Mouse (Mus musculus) layer of hippocampus, adult 18-20 months (tissue): Measurements from ENCODE around the gene Vamp5. TPM values are rescaled to one million over a fixed set of nuclear protein-coding genes. Genes with fewer than 3 reads are reported as not detected.

Experiments used
- DNase-seq, 2 experiments: peaks; one replicate each; pipeline ENCODE4 v3.0.0; 2022; ENCODE audit warnings: low spot score in 2 of 2
- long read RNA-seq: library from polyadenylated mRNA; stranded (forward); transcript quantifications from one replicate; pipeline ENCODE4 v2.0.0, GENCODE M21; 2021
- total RNA-seq, 2 experiments: library from RNA; stranded (reverse); gene quantifications; 2 replicates each; pipeline ENCODE4 v1.2.3; 2021

Gene Vamp5
- 1 to 10 TPM; 5.8 to 8.1 TPM for total RNA-seq
- long read RNA-seq, partial matches to known transcripts = 0 of 1 reads
- long read RNA-seq, other reads (novel, unspliced or antisense) = 0 of 1 reads

GRCm38 (mm10) chr6:72380131-72380770 lies at the start of gene Vamp5:
TSS of gene Vamp5 (minus strand) at chr6:72380468.
- DNase-seq = peak in 1 of 2 experiments; percentile 25

- DNase-seq = no peak
These were observed 49.0 kb upstream of the Vamp5 start for GRCm38 (mm10) chr6:72429061-72429842.

GRCm38 (mm10) chr6:72428036-72428435 lies 47.8 kb upstream of the Vamp5 start:
- DNase-seq = peak; percentile 66 to 83

- no peak for DNase-seq
These were observed 45.4 kb upstream of the Vamp5 start for GRCm38 (mm10) chr6:72425646-72426045.

GRCm38 (mm10) chr6:72420901-72421300 lies 40.6 kb upstream of the Vamp5 start:
- DNase-seq = no peak

GRCm38 (mm10) chr6:72419806-72420205 lies 39.5 kb upstream of the Vamp5 start:
- DNase-seq = no peak

GRCm38 (mm10) chr6:72418279-72418678 lies 38.0 kb upstream of the Vamp5 start:
- DNase-seq = no peak

GRCm38 (mm10) chr6:72415964-72416772 lies 35.9 kb upstream of the Vamp5 start:
- DNase-seq = no peak

GRCm38 (mm10) chr6:72415181-72415580 lies 34.9 kb upstream of the Vamp5 start:
- DNase-seq = no peak

GRCm38 (mm10) chr6:72414076-72414756 lies 33.9 kb upstream of the Vamp5 start, which contains the start of gene Ggcx:
TSS of gene Ggcx (plus strand) at chr6:72414308.
- peak; percentile 88 to 94 for DNase-seq

- DNase-seq = no peak
These were observed 30.2 kb upstream of the Vamp5 start for GRCm38 (mm10) chr6:72410518-72410917.

GRCm38 (mm10) chr6:72410003-72410402 lies 29.7 kb upstream of the Vamp5 start:
- no peak for DNase-seq

GRCm38 (mm10) chr6:72409567-72409966 lies 29.3 kb upstream of the Vamp5 start:
- DNase-seq = peak in 1 of 2 experiments; percentile 78

GRCm38 (mm10) chr6:72407119-72407518 lies 26.9 kb upstream of the Vamp5 start:
- DNase-seq = peak; percentile 63 to 89

- no peak for DNase-seq
These were observed 25.1 kb upstream of the Vamp5 start for GRCm38 (mm10) chr6:72405356-72405755.

GRCm38 (mm10) chr6:72401875-72402274 lies 21.6 kb upstream of the Vamp5 start:
- peak; percentile 26 to 85 for DNase-seq

- DNase-seq = no peak
These were observed 19.7 kb upstream of the Vamp5 start for GRCm38 (mm10) chr6:72399967-72400366.

- DNase-seq = no peak
These were observed 16.6 kb upstream of the Vamp5 start for GRCm38 (mm10) chr6:72396837-72397251.

- DNase-seq = no peak
These were observed 12.1 kb upstream of the Vamp5 start for GRCm38 (mm10) chr6:72392341-72392740.

GRCm38 (mm10) chr6:72390795-72391521 lies 10.7 kb upstream of the Vamp5 start:
- no peak for DNase-seq
